Mouse (Mus musculus) olfactory bulb, adult 2 months (tissue): ENCODE results near the gene Ugt1a9. TPM values are rescaled to one million over a fixed set of nuclear protein-coding genes. Genes with fewer than 3 reads are reported as not detected.
"Not testable (repeated sequence)": the region's sequence is repeated elsewhere in the genome, so short reads cannot be mapped to it uniquely, and the experiment has no call there.

ENCODE experiments used
- H3K27ac ChIP-seq: fragments of 200-500 bp; 2 replicates; pipeline ENCODE4 v1.5.1; 2012; ENCODE audit warnings: low read depth, low read length; ENCODE audit not compliant: insufficient read depth
- H3K4me1 ChIP-seq: fragments of 200-500 bp; 2 replicates; pipeline ENCODE4 v1.6.1; 2012; ENCODE audit warnings: low read length; ENCODE audit not compliant: control insufficient read depth, insufficient read depth
- H3K4me3 ChIP-seq: fragments of 200-500 bp; 2 replicates; pipeline ENCODE4 v1.5.1; 2012; ENCODE audit warnings: mild to moderate bottlenecking, low read depth, low read length, moderate library complexity; ENCODE audit not compliant: insufficient read depth
- CTCF ChIP-seq: fragments of 200-500 bp; IDR thresholded peaks from 2 replicates; pipeline ENCODE4 v1.5.1; 2012; ENCODE audit warnings: low read depth, mild to moderate bottlenecking, low read length, moderate library complexity; ENCODE audit not compliant: insufficient read depth
- POLR2A ChIP-seq: fragments of 200-500 bp; IDR thresholded peaks from 2 replicates; pipeline ENCODE4 v1.6.1; 2012; ENCODE audit warnings: mild to moderate bottlenecking, low read depth, low read length, moderate library complexity; ENCODE audit not compliant: insufficient read depth
- WGBS: fragments of 180-500 bp; shearing (Covaris S2); methylation state at CpG from one replicate; pipeline ENCODE4 v1.1.7; 2018; 5-methylcytosine and 5-hydroxymethylcytosine counted together
- polyA plus RNA-seq: library from polyadenylated mRNA; stranded (reverse); fragments of >200 nt; gene quantifications from 2 replicates; pipeline ENCODE4 v1.2.4, GENCODE M21; 2012; ENCODE audit warnings: low replicate concordance; ENCODE audit not compliant: missing spikeins, insufficient read depth, insufficient read length

Ugt1a9 gene
- polyA plus RNA-seq, 1 experiment, result not detected

DNA sequence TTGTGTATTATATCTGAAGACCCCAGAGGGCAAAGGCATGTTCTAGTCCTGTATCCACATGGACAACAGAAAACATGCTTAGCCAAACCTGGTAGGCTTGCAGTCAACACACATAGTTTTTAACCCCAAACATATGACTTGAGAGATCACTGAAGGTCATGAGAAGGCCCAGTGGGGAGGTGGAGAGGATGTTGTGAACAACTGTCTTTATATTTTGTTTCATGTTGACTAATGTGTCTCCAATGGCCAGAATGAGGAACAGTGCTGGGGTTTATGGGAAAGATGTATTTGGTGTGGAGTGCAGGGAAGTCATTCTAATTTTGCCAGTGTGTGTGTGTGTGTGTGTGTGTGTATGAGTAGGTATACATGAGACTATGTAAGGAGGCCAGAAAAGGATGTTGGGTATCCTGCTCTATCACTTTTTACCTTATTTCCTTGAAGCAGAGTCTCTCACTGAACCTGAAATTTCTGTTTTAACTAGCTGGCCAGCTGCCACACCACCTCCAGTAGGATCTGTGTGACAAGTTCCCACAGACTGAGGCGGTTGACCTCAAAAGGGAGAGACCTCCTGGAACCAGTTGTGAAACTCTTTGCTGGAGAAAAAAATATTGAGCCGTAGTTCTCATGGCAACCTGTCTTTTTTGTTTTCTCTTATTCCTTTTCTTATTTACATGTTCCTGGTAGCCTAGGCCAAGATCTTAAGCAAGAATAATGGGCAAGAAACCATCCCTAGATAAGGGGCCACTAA lies 153.6 kb downstream of the Ugt1a9 start:
- H3K4me1 ChIP-seq, result no peaks in the 10 kb centered on the region
- H3K4me3 ChIP-seq, result no peak overlapping the region
- TF ChIP-seq POLR2A (no peak), CTCF (no peak)
- H3K27ac ChIP-seq, result no peak overlapping the region
- WGBS, result 66% methylated on average over 2 of the region's 2 CpGs

DNA sequence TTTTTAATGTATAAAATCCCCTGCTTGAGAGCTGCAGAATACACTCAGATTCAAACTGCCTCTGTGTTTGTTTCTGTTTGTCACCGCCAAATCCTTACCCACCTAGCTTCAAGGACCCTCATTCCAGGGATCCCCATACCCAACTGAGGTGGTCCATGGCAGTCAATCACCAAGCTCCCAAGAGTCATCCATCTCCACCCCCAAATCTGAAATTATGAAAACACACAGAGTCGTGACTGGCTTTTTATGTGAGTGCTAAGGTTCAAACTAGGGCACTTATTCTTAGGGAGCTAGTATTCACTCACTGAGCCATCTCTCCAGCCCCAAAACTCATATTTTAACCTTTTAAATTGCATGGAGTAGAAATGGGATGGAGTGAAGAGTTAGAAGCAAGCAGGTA lies 154.7 kb downstream of the Ugt1a9 start:
- not testable (repeated sequence) for H3K4me3 ChIP-seq, H3K4me1 ChIP-seq, H3K27ac ChIP-seq
- 38% methylated on average over 2 of the region's 2 CpGs for WGBS

DNA sequence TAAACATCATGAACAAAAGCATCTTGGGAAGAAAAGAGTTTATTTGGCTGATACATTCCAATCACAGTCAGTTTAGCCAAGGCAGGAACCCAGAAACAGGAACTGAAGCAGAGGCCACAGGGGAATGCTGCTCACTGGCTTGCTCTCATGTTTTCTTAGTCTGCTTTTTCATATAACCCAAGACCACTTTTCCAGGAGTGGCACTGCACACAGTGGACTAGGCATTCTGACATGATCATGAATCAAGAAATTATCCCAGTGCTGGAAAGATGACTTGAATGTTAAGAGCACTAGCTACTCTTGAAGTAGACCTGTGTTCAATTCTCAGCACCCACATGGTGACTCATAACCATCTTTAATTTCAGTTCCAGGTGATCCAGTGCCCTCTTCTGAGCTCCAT lies 155.1 kb downstream of the Ugt1a9 start:
- H3K4me1 ChIP-seq, result no peaks in the 10 kb centered on the region
- no peak overlapping the region for H3K4me3 ChIP-seq
- no peak overlapping the region for H3K27ac ChIP-seq
- no peak for TF ChIP-seq POLR2A
- TF ChIP-seq CTCF, result no peak

DNA sequence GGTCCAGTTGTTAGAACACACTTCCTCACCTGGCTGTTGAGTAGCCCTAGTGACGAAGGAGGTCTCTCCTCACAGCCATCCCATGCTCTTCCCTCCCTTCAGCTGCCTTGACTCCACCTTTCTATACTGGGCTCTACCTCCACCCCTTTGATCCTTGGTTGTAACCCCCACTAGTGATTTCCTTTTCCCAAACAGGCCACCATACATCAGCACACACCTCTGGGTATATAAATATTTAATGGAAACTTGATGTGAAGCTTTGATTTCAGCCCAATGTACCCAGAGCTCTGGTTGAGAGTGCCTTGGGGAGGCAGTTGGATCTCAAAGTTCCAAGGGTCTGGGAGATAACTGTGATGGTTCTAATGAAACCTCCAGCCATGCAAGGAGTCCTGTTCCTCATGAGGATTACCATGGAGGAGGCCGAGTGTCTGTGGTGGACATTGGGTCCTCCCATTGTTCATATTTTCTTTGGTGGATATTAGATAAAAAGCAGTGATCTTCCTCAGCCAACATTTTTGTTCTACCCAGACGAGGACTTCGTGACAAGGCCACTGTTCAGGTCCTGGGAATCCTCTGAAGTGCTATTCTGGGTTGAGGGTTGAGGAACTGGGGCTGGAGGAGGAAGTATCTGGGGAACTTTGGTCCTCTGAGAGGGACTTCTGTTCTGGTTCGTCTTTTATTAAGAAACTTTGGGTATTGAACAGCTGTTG lies 156.2 kb downstream of the Ugt1a9 start, which contains the start of gene Mroh2a:
TSS of gene Mroh2a (plus strand) at position 317 of the 710 bp plus-strand sequence.
- WGBS, result 50% methylated on average over 5 of the region's 5 CpGs
- no peak within 1 kb of the TSS for H3K27ac ChIP-seq
- H3K4me3 ChIP-seq, result no peak within 1 kb of the TSS
- H3K4me1 ChIP-seq, result no peaks in the 10 kb centered on the region
- no peak for TF ChIP-seq CTCF
- TF ChIP-seq POLR2A, result no peak

DNA sequence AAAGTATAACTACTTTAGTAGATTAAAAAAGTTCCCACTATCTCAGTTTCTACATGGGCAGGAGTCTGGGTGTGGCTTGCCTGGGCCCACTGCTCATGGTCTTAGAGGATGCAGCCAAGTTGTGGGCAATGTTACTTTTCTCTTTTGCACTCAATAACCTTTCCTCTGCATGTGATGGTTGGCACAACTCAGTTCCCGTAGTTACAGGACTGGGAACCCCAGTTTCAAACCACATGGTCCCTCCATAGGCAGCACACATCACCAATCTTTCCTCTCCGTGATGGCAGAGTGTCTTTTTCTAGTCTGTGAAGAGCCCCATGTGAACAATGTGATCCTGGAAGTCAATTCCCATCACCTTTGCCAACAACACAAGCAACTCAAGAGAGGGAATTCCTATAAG lies 156.9 kb downstream of the Ugt1a9 start:
- TF ChIP-seq CTCF, result no peak
- no peak for TF ChIP-seq POLR2A
- WGBS, result 63% methylated on average over 2 of the region's 2 CpGs
- Histone ChIP-seq H3K4me3 (no peak overlapping the region), H3K27ac (no peak overlapping the region), H3K4me1 (no peaks in the 10 kb centered on the region)

DNA sequence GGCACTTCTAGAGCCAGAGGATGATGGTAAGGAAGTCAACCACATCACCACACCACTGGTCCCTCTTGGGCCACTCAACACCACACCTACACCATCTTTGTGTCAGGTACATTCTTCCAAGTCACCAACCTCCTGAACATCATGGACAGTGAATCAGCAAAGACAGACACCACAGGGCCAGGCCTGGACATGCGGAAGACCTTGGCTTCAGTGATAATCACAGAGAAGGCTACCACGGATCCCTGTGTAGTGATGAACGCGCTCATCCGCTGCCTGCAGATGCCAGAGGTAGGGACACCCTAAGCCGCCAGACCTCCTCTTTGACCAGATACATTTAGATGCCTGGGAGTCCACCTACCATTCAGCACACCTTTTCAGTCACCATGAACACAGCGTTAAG lies 157.5 kb downstream of the Ugt1a9 start:
- no peak overlapping the region for H3K4me3 ChIP-seq
- no peak for TF ChIP-seq POLR2A
- no peak overlapping the region for H3K27ac ChIP-seq
- 74% methylated on average over 7 of the region's 7 CpGs for WGBS
- H3K4me1 ChIP-seq, result no peaks in the 10 kb centered on the region

DNA sequence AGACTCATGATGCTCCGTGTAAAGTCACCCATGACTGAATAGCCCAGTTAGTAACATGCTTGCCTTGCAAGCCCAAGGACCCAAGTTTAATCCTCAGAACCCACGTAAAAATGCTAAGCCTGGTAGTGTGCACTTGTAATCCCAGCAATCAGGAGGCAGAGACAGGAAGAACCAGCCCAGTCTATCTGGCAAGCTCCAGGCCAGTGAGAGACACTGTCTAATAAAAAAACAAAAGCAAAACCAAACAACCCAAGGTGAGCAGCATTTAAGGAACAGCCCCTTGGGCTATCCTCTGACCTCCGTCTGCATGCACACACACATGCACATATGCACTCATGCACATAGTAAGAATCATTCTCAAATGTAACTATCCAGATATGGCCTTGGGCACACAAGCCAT lies 159.0 kb downstream of the Ugt1a9 start:
- WGBS, result 80% methylated on average over 3 of the region's 3 CpGs
- TF ChIP-seq CTCF, result no peak
- TF ChIP-seq POLR2A, result no peak
- Histone ChIP-seq H3K4me1 (no peaks in the 10 kb centered on the region), H3K27ac (no peak overlapping the region), H3K4me3 (no peak overlapping the region)

DNA sequence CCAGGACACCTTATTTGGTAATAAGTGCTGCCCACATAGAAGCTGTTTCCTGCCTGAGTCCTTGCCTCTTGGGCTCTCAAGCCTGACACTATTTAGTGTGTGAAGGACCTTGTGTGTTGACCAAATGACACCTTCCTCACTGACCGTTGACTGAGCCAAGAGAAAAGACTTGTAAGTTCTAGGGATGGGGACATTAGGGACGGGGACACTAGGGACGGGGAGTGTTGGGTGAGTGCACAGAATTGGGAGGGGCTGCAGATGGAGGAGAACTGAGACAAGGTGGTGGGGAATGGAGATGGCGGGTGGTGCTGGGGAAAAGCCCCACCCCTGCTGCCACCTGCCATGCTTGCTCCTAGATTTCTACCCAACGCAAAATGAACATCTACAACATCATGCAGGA lies 159.4 kb downstream of the Ugt1a9 start:
- 86% methylated on average over 5 of the region's 5 CpGs for WGBS
- TF ChIP-seq CTCF (no peak), POLR2A (no peak)
- H3K27ac ChIP-seq, result no peak overlapping the region
- no peak overlapping the region for H3K4me3 ChIP-seq
- H3K4me1 ChIP-seq, result no peaks in the 10 kb centered on the region

DNA sequence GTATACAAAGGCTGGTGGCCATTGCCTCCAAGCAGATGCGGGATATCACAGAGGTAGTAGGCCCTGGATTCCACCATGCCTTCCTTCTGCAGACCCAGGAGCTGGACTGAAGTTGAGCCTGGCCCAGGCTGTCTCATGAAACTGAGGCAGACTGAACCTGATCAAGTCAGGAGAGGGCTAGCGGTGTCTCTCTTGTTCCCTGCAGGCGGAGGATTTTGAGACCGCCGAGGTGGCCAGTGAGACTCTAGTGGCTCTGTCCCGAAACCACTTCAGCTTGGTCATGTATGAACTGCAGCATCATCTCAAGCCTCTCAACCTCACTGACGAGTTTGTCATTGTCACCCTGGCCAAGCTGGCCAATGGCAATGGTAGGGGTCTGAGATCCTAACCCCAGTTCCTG lies 159.8 kb downstream of the Ugt1a9 start:
- TF ChIP-seq CTCF, result no peak
- TF ChIP-seq POLR2A, result no peak
- WGBS, result 74% methylated on average over 7 of the region's 7 CpGs
- Histone ChIP-seq H3K27ac (no peak overlapping the region), H3K4me1 (no peaks in the 10 kb centered on the region), H3K4me3 (no peak overlapping the region)
